Mouse (Mus musculus) embryonic fibroblast, embryonic 13.5 days (primary cell): ENCODE measurements around the gene H60b.
"Not testable (repeated sequence)": the region's sequence is repeated elsewhere in the genome, so short reads cannot be mapped to it uniquely, and the experiment has no call there.

Experiments
- CTCF ChIP-seq: IDR thresholded peaks from 2 replicates; pipeline ENCODE4 v1.5.1; 2011; ENCODE audit warnings: mild to moderate bottlenecking, control low read depth, low read length, moderate library complexity, borderline replicate concordance; ENCODE audit not compliant: insufficient read depth
- POLR2A ChIP-seq: IDR thresholded peaks from 2 replicates; pipeline ENCODE4 v1.6.1; 2011; ENCODE audit warnings: low read depth, mild to moderate bottlenecking, control low read depth, low read length, moderate library complexity

DNA sequence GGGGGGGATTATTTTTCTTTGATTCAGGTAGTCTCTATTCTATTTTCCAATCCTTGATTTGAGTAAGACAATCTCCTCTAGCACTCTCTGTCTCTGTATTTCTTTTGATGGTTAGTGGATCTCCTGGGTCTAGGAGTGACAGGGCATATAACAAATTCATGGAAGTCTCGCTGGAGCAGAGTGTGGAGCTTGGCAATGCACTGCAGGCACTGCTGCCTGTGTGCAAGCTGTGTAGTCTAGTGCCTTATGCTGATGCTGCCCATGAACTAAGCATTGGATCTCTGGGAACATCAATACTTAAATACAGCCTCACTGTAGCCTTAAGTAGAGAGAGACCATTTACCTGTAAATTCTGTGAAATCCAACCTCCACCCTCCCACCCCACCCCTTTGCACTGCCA, 48.1 kb downstream of the H60b start:
- TF ChIP-seq CTCF, POLR2A: not testable (repeated sequence)
